In genomic region chr14:76778541-76779399, GRCm38 (mm10) we compare ENCODE assay signal across 8 mouse cellular contexts.
DNase-seq lines count a peak whose midpoint lies in the region; ATAC-seq lines count a peak whose summit lies in the region.

No protein-coding gene starts in this region.

- 70% methylated on average over 9 of the region's 9 CpGs for WGBS in forebrain, embryonic 10.5 days
- WGBS in forebrain, embryonic 14.5 days, result 49% methylated on average over 9 of the region's 9 CpGs
- WGBS in heart, embryonic 15.5 days, result 31% methylated on average over 9 of the region's 9 CpGs
- 36% methylated on average over 9 of the region's 9 CpGs for WGBS in limb, embryonic 10.5 days
- 32% methylated on average over 9 of the region's 9 CpGs for WGBS in stomach, embryonic 16.5 days
- 64% methylated on average over 9 of the region's 9 CpGs for WGBS in midbrain, embryonic 15.5 days

- H3K27ac ChIP-seq in forebrain, embryonic 10.5 days, result 0 out of 2 replicates have a peak overlapping the region, but pooled peaks have one; percentile 40
- H3K27ac ChIP-seq in forebrain, embryonic 14.5 days (ENCODE audit: low read depth, low read length), result no peak overlapping the region
- peak overlapping the region; percentile 70 for H3K27ac ChIP-seq in heart, embryonic 15.5 days
- peak overlapping the region; percentile 32; the same call in 1 of the 2 replicates for H3K27ac ChIP-seq in limb, embryonic 10.5 days
- H3K27ac ChIP-seq in stomach, embryonic 16.5 days (ENCODE audit: low read length), result peak overlapping the region; percentile 60
- no peak overlapping the region for H3K27ac ChIP-seq in midbrain, embryonic 15.5 days

- DNase-seq in forebrain, embryonic 10.5 days (ENCODE audit: extremely low spot score, low spot score), result no peak
- no peak for DNase-seq in forebrain, embryonic 14.5 days (ENCODE audit: low spot score)
- peak; percentile 31 for DNase-seq in Muller cell, postnatal 12 days (ENCODE audit: inconsistent ontology term)
- DNase-seq in limb, embryonic 10.5 days (ENCODE audit: low spot score), result peak; percentile 48
- no peak for DNase-seq in cerebellum, postnatal 10 days

- no peak overlapping the region for H3K4me2 ChIP-seq in forebrain, embryonic 14.5 days (ENCODE audit: low read length)
- 0 out of 2 replicates have a peak overlapping the region, but pooled peaks have one; percentile 27 for H3K4me2 ChIP-seq in heart, embryonic 15.5 days
- H3K4me2 ChIP-seq in stomach, embryonic 16.5 days (ENCODE audit: low read depth, low read length), result no peak overlapping the region
- H3K4me2 ChIP-seq in midbrain, embryonic 15.5 days, result no peak overlapping the region

- H3K36me3 ChIP-seq in forebrain, embryonic 10.5 days (replicated peaks), result no peaks in the 10 kb centered on the region
- H3K36me3 ChIP-seq in forebrain, embryonic 14.5 days (ENCODE audit: control insufficient read depth, insufficient read depth, low read length), result no peaks in the 10 kb centered on the region
- H3K36me3 ChIP-seq in heart, embryonic 15.5 days, result no peaks in the 10 kb centered on the region
- no peaks in the 10 kb centered on the region for H3K36me3 ChIP-seq in limb, embryonic 10.5 days
- no peaks in the 10 kb centered on the region for H3K36me3 ChIP-seq in stomach, embryonic 16.5 days (ENCODE audit: control insufficient read depth, insufficient read depth, low read length)
- H3K36me3 ChIP-seq in midbrain, embryonic 15.5 days (replicated peaks), result no peaks in the 10 kb centered on the region

- no peaks in the 10 kb centered on the region for H3K27me3 ChIP-seq in forebrain, embryonic 10.5 days (ENCODE audit: poor library complexity, severe bottlenecking)
- no peaks in the 10 kb centered on the region for H3K27me3 ChIP-seq in forebrain, embryonic 14.5 days (replicated peaks; ENCODE audit: control insufficient read depth, insufficient read depth, low read length)
- no peaks in the 10 kb centered on the region for H3K27me3 ChIP-seq in heart, embryonic 15.5 days
- H3K27me3 ChIP-seq in limb, embryonic 10.5 days (ENCODE audit: low read depth, poor library complexity, severe bottlenecking), result no peaks in the 10 kb centered on the region
- no peaks in the 10 kb centered on the region for H3K27me3 ChIP-seq in stomach, embryonic 16.5 days (ENCODE audit: control insufficient read depth, insufficient read depth, low read length)
- no peaks in the 10 kb centered on the region for H3K27me3 ChIP-seq in midbrain, embryonic 15.5 days (replicated peaks)

- no peaks in the 10 kb centered on the region for H3K9me3 ChIP-seq in forebrain, embryonic 10.5 days
- H3K9me3 ChIP-seq in forebrain, embryonic 14.5 days (replicated peaks; ENCODE audit: control insufficient read depth, low read length), result no peaks in the 10 kb centered on the region
- no peaks in the 10 kb centered on the region for H3K9me3 ChIP-seq in heart, embryonic 15.5 days (replicated peaks)
- no peaks in the 10 kb centered on the region for H3K9me3 ChIP-seq in limb, embryonic 10.5 days (replicated peaks)
- H3K9me3 ChIP-seq in stomach, embryonic 16.5 days (replicated peaks; ENCODE audit: control insufficient read depth, low read length), result no peaks in the 10 kb centered on the region
- no peaks in the 10 kb centered on the region for H3K9me3 ChIP-seq in midbrain, embryonic 15.5 days

- ATAC-seq in forebrain, embryonic 14.5 days, result no peak
- no peak; the same call in 1 of the 2 replicates for ATAC-seq in heart, embryonic 15.5 days (replicated peaks; ENCODE audit: insufficient number of reproducible peaks, insufficient read depth, low FRiP score, low read depth)
- ATAC-seq in stomach, embryonic 16.5 days (ENCODE audit: insufficient read depth, low FRiP score), result no peak
- no peak for ATAC-seq in midbrain, embryonic 15.5 days (replicated peaks)

- no peak overlapping the region for H3K9ac ChIP-seq in forebrain, embryonic 14.5 days (ENCODE audit: low read length)
- 0 out of 2 replicates have a peak overlapping the region, but pooled peaks have one; percentile 7 for H3K9ac ChIP-seq in heart, embryonic 15.5 days
- peak overlapping the region; percentile 42; the same call in 1 of the 2 replicates for H3K9ac ChIP-seq in stomach, embryonic 16.5 days (ENCODE audit: low read length)
- H3K9ac ChIP-seq in midbrain, embryonic 15.5 days, result no peak overlapping the region

- peaks cover 31% of the 10 kb centered on the region for H3K4me1 ChIP-seq in forebrain, embryonic 10.5 days
- no peaks in the 10 kb centered on the region for H3K4me1 ChIP-seq in forebrain, embryonic 14.5 days (ENCODE audit: control insufficient read depth, insufficient read depth, low read length)
- H3K4me1 ChIP-seq in heart, embryonic 15.5 days (replicated peaks), result peaks cover 34% of the 10 kb centered on the region
- peaks cover 21% of the 10 kb centered on the region for H3K4me1 ChIP-seq in limb, embryonic 10.5 days
- H3K4me1 ChIP-seq in stomach, embryonic 16.5 days (ENCODE audit: control insufficient read depth, insufficient read depth, low read length), result peaks cover 7% of the 10 kb centered on the region; the same call in 1 of the 2 replicates
- H3K4me1 ChIP-seq in midbrain, embryonic 15.5 days, result peaks cover 12% of the 10 kb centered on the region

- no peak overlapping the region for H3K4me3 ChIP-seq in forebrain, embryonic 10.5 days
- no peak overlapping the region for H3K4me3 ChIP-seq in forebrain, embryonic 14.5 days (ENCODE audit: low read depth, low read length)
- no peak overlapping the region for H3K4me3 ChIP-seq in heart, embryonic 15.5 days
- H3K4me3 ChIP-seq in limb, embryonic 10.5 days, result 0 out of 2 replicates have a peak overlapping the region, but pooled peaks have one; percentile 14
- H3K4me3 ChIP-seq in stomach, embryonic 16.5 days (replicated peaks; ENCODE audit: low read length), result no peak overlapping the region
- H3K4me3 ChIP-seq in midbrain, embryonic 15.5 days, result no peak overlapping the region

Comparison
In these comparisons a context has a peak if more than half of its experiments do, and no peak if none do; other contexts are left out.
1. H3K27ac ChIP-seq: peak in forebrain, embryonic 10.5 days (single experiment), heart, embryonic 15.5 days (single experiment), limb, embryonic 10.5 days (single experiment) and stomach, embryonic 16.5 days (single experiment); none in forebrain, embryonic 14.5 days (single experiment) and midbrain, embryonic 15.5 days (single experiment).
2. DNase-seq: peak in Muller cell, postnatal 12 days (single experiment) and limb, embryonic 10.5 days (single experiment); none in forebrain, embryonic 10.5 days (single experiment), forebrain, embryonic 14.5 days (single experiment) and cerebellum, postnatal 10 days (0 of 2).
3. H3K9ac ChIP-seq: peak in heart, embryonic 15.5 days (single experiment) and stomach, embryonic 16.5 days (single experiment); none in forebrain, embryonic 14.5 days (single experiment) and midbrain, embryonic 15.5 days (single experiment).